ENCODE assay signal across 8 mouse cellular contexts in genomic region chr15:88819026-88819905, GRCm38 (mm10). TPM values are rescaled to one million over a fixed set of nuclear protein-coding genes. Genes with fewer than 3 reads are reported as not detected.
A peak's percentile ranks its signal among the peaks of the same experiment; 100 is the strongest.
DNase-seq lines count a peak whose midpoint lies in the region; ATAC-seq and TF ChIP-seq lines count a peak whose summit lies in the region.

Alg12 (minus strand) TSS chr15:88819318.
Creld2 (plus strand) TSS chr15:88819646.

- no peak within 1 kb of the TSS for H3K27ac ChIP-seq in ES-E14 (ENCODE audit: insufficient read depth, low read depth, low read length, poor library complexity, severe bottlenecking)
- H3K27ac ChIP-seq in forebrain, embryonic 15.5 days (replicated peaks) = peak within 1 kb of the TSS; percentile 83

- under 1% methylated on average over 88 of the region's 88 CpGs for WGBS in forebrain, embryonic 15.5 days
- WGBS in lung, adult 2 months = under 1% methylated on average over 88 of the region's 88 CpGs

- H3K4me3 ChIP-seq in ES-E14 (ENCODE audit: insufficient read depth in 1 of 2, low read depth in 1 of 2, low read length in 2 of 2, poor library complexity in 1 of 2, severe bottlenecking in 1 of 2) = peak within 1 kb of the TSS; percentile 87 to 93
- peak within 1 kb of the TSS; percentile 86 for H3K4me3 ChIP-seq in forebrain, embryonic 15.5 days
- H3K4me3 ChIP-seq in lung, adult 2 months (replicated peaks; ENCODE audit: extremely low read depth, low read depth, low read length) = peak within 1 kb of the TSS; percentile 92

- intact Hi-C loops in heart, postnatal 25 days (cut with DNase I) = loop anchor here (5.0 kb wide), 2 partner anchors 67 to 87 kb away; partner anchors contain the start of genes Brd1 and Zbed4

- TF ChIP-seq CTCF in lung, adult 2 months (IDR thresholded peaks at IDR 0.05; ENCODE audit: insufficient read depth, low read length) = no peak

- H3K4me2 ChIP-seq in forebrain, embryonic 15.5 days (replicated peaks) = peak within 1 kb of the TSS; percentile 77

- peak; percentile 99 for ATAC-seq in forebrain, embryonic 15.5 days (replicated peaks)
- peak; percentile 95 for ATAC-seq in neutrophil, adult 5-6 weeks (ENCODE audit: extremely low read depth, insufficient number of reproducible peaks, low FRiP score, poor library complexity, severe bottlenecking)

- in situ Hi-C loops in ES-E14 (cut with MboI; ENCODE audit: low sequenced_read_pairs in 2 of 2, unreplicated experiment in 2 of 2) = no loop called here

- TF ChIP-seq POLR2A in lung, adult 2 months (IDR thresholded peaks at IDR 0.05; ENCODE audit: borderline replicate concordance, extremely low read depth, low read depth, low read length) = peak; percentile 80; the same call in 1 of the 2 replicates

- H3K27me3 ChIP-seq in forebrain, embryonic 15.5 days = no peaks in the 10 kb centered on the region

- DNase-seq in ES-E14 (ENCODE audit: low read depth, low spot score) = peak; percentile 99
- DNase-seq in cerebellum, adult 11-12 months = peak; percentile 100
- DNase-seq in heart, postnatal 25 days (ENCODE audit: low spot score) = peak; percentile 100
- peak; percentile 100 for DNase-seq in layer of hippocampus, adult 18-20 months (ENCODE audit: low spot score in 2 of 2)
- DNase-seq in lung, adult 2 months = peak; percentile 99
- DNase-seq in thymus, adult 18-20 months = peak; percentile 100

- peak within 1 kb of the TSS; percentile 90 for H3K9ac ChIP-seq in ES-E14 (ENCODE audit: insufficient read depth, low read depth, low read length, poor library complexity, severe bottlenecking)
- H3K9ac ChIP-seq in forebrain, embryonic 15.5 days (replicated peaks) = peak within 1 kb of the TSS; percentile 84

- H3K36me3 ChIP-seq in ES-E14 (ENCODE audit: control insufficient read depth, insufficient read depth, low read length, poor library complexity, severe bottlenecking) = peaks cover 28% of the 10 kb centered on the region
- peaks cover 33% of the 10 kb centered on the region for H3K36me3 ChIP-seq in forebrain, embryonic 15.5 days

- H3K9me3 ChIP-seq in ES-E14 (ENCODE audit: control insufficient read depth, insufficient read depth, low read depth, low read length) = no peaks in the 10 kb centered on the region
- no peaks in the 10 kb centered on the region for H3K9me3 ChIP-seq in forebrain, embryonic 15.5 days

- no peaks in the 10 kb centered on the region; a peak in 1 of 4 replicates for H3K4me1 ChIP-seq in ES-E14 (ENCODE audit: control insufficient read depth in 2 of 2, insufficient read depth in 2 of 2, low read length in 2 of 2, poor library complexity in 1 of 2)
- peaks cover 28% of the 10 kb centered on the region for H3K4me1 ChIP-seq in forebrain, embryonic 15.5 days
- peaks cover 5% of the 10 kb centered on the region for H3K4me1 ChIP-seq in lung, adult 2 months (ENCODE audit: control insufficient read depth, insufficient read depth, low read length)

TF ChIP-seq in ES-E14, 5 proteins besides CTCF, POLR2A, EP300 and RAD21:
- TF ChIP-seq HCFC1 (IDR thresholded peaks at IDR 0.05; ENCODE audit: borderline replicate concordance, insufficient read depth, low read length) (peak; percentile 94), MAFK (IDR thresholded peaks at IDR 0.05; ENCODE audit: insufficient read depth, low read depth, low read length) (no peak), CHD2 (IDR thresholded peaks at IDR 0.05; ENCODE audit: low read depth, low read length) (peak; percentile 99), ZC3H11A (IDR thresholded peaks at IDR 0.05; ENCODE audit: borderline replicate concordance, low read depth, low read length) (no peak), ZNF384 (IDR thresholded peaks at IDR 0.05; ENCODE audit: low read depth, low read length) (no peak)

RNA-seq across cellular contexts. Expression of gene Alg12, which starts in this region (rescaled TPM):
- total RNA-seq in ES-E14 (2012; rRNA removed) = 17.0 and 17.8 TPM in 2 replicates
- polyA plus RNA-seq in forebrain, embryonic 15.5 days (2015; fragmentation: Nextera tagmentation; extraction: Ambion mirVana) = 7.8 and 8.5 TPM in 2 replicates
- total RNA-seq in heart, postnatal 25 days (2021) = 10 to 100 TPM; 10.7 TPM
- 10 to 100 TPM; 12.0 to 12.4 TPM for total RNA-seq in layer of hippocampus, adult 18-20 months (2021)
- 16.4 and 16.7 TPM in 2 replicates for polyA plus RNA-seq in lung, adult 2 months (2012; rRNA removed)
- 9.1 and 11.4 TPM in 2 replicates for total RNA-seq in neutrophil, adult 5-6 weeks (2017)

RNA-seq across cellular contexts. Expression of gene Creld2, which starts in this region (rescaled TPM):
- total RNA-seq in ES-E14 (2012; rRNA removed) = 324 and 328 TPM in 2 replicates
- 58.5 and 59.5 TPM in 2 replicates for polyA plus RNA-seq in forebrain, embryonic 15.5 days (2015; fragmentation: Nextera tagmentation; extraction: Ambion mirVana)
- 10 to 100 TPM; 24.7 to 27.3 TPM for total RNA-seq in heart, postnatal 25 days (2021)
- total RNA-seq in layer of hippocampus, adult 18-20 months (2021) = 10 to 100 TPM; 29.7 to 30.6 TPM
- 34.1 and 37.5 TPM in 2 replicates for polyA plus RNA-seq in lung, adult 2 months (2012; rRNA removed)
- total RNA-seq in neutrophil, adult 5-6 weeks (2017) = 30.3 and 31.9 TPM in 2 replicates
